Mouse (Mus musculus): ENCODE measurements around the gene Olfr1380. TPM values are rescaled to one million over a fixed set of nuclear protein-coding genes. Genes with fewer than 3 reads are reported as not detected.
"Not testable (repeated sequence)": the region's sequence is repeated elsewhere in the genome, so short reads cannot be mapped to it uniquely, and the experiment has no call there.

The Olfr1380 gene
- polyA plus RNA-seq, 1 experiment from 2014 or later = not detected

DNA sequence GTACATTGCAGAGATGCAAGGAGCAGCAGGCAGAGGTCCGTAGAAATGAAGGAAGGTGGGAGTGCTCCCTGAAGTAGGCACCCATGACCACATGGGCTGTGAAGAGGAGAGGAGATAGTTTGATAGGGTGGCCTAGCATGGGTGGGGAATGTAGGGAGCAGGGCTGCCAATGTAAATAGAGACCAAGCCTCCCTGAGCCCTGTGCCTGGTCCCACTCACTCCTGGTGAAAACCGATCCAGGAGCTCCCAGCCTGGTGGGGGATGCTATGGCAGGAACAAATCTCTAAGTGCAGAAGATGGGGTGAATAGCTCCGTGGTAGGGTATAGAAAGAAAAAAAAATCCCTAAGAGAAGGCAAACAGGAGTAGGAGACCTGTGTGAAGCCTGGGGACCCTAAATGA lies 54.7 kb downstream of the Olfr1380 start:
- peaks cover 14% of the 10 kb centered on the region for H3K27me3 ChIP-seq (ENCODE audit: control insufficient read depth, insufficient read depth, low read length)
- not testable (repeated sequence) for H3K27ac ChIP-seq (replicated peaks; ENCODE audit: low read depth, low read length); DNase-seq (ENCODE audit: low spot score); ATAC-seq (replicated peaks; ENCODE audit: insufficient number of reproducible peaks, low FRiP score, low TSS enrichment, low read depth); H3K4me1 ChIP-seq (ENCODE audit: control insufficient read depth, insufficient read depth, low read length); H3K4me2 ChIP-seq (ENCODE audit: low read depth, low read length); H3K9me3 ChIP-seq (replicated peaks; ENCODE audit: control insufficient read depth, low read length); H3K4me3 ChIP-seq (ENCODE audit: low read depth, low read length); H3K9ac ChIP-seq (replicated peaks; ENCODE audit: low read length); H3K36me3 ChIP-seq (replicated peaks; ENCODE audit: control insufficient read depth, insufficient read depth, low read depth, low read length)
- 13% methylated on average over 3 of the region's 3 CpGs for WGBS

DNA sequence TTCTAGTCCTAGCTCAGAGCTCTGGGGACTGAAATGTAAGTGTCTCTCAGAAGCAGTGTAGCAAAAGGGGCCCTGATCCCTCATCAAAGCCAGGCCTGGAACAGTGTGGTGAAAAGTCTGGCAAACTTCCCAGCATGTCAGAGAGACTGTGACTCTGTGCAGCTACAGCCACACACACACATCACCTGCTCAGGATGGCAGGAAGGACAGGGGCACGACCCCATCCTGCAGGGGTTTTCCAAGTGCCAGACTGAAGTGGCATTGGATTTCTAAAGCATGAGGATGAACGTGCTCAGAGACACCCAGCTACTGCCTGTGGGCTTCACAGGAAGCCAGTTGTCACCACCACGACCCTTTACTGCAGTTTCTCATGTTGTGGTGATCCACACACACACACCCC lies 55.5 kb downstream of the Olfr1380 start:
- 49% methylated on average over 3 of the region's 3 CpGs for WGBS
- Histone ChIP-seq H3K4me2 (ENCODE audit: low read depth, low read length) (no peak overlapping the region), H3K27ac (replicated peaks; ENCODE audit: low read depth, low read length) (no peak overlapping the region), H3K9me3 (replicated peaks; ENCODE audit: control insufficient read depth, low read length) (no peaks in the 10 kb centered on the region), H3K27me3 (ENCODE audit: control insufficient read depth, insufficient read depth, low read length) (peaks cover 14% of the 10 kb centered on the region), H3K4me1 (ENCODE audit: control insufficient read depth, insufficient read depth, low read length) (no peaks in the 10 kb centered on the region; the same call in 1 of the 2 replicates), H3K36me3 (replicated peaks; ENCODE audit: control insufficient read depth, insufficient read depth, low read depth, low read length) (no peaks in the 10 kb centered on the region), H3K4me3 (ENCODE audit: low read depth, low read length) (no peak overlapping the region), H3K9ac (replicated peaks; ENCODE audit: low read length) (no peak overlapping the region)
- ATAC-seq (replicated peaks; ENCODE audit: insufficient number of reproducible peaks, low FRiP score, low TSS enrichment, low read depth) (no peak), DNase-seq (ENCODE audit: low spot score) (no peak)

DNA sequence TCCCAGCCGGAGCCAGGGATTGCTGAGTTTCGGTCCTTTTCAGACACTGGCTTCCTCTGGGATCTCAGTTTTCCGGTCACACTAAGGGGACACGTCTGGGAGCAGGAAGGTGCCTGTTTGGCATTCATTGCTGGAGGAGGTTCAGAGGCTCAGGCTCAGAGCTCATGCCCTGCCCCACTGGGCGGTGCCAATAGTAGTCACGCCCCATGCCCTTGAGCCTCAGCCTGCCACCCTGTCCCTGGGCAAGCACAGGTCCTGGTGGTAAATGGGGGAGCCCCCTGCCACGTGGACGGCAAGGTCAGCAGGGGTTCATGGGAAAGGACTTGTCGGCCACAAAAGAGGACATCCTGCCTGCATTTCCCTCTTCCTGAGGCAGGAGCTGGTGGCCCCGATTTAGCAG lies 56.7 kb downstream of the Olfr1380 start:
- Histone ChIP-seq H3K36me3 (replicated peaks; ENCODE audit: control insufficient read depth, insufficient read depth, low read depth, low read length) (no peaks in the 10 kb centered on the region), H3K9ac (replicated peaks; ENCODE audit: low read length) (no peak overlapping the region), H3K27ac (replicated peaks; ENCODE audit: low read depth, low read length) (no peak overlapping the region), H3K9me3 (replicated peaks; ENCODE audit: control insufficient read depth, low read length) (no peaks in the 10 kb centered on the region), H3K4me2 (ENCODE audit: low read depth, low read length) (no peak overlapping the region), H3K4me3 (ENCODE audit: low read depth, low read length) (no peak overlapping the region), H3K27me3 (ENCODE audit: control insufficient read depth, insufficient read depth, low read length) (peaks cover 13% of the 10 kb centered on the region), H3K4me1 (ENCODE audit: control insufficient read depth, insufficient read depth, low read length) (no peaks in the 10 kb centered on the region; the same call in 1 of the 2 replicates)
- DNase-seq (ENCODE audit: low spot score) = no peak
- no peak for ATAC-seq (replicated peaks; ENCODE audit: insufficient number of reproducible peaks, low FRiP score, low TSS enrichment, low read depth)
- 7% methylated on average over 10 of the region's 10 CpGs for WGBS

Other genes starting within 250 kb of the Olfr1380 start
- not detected in 2 replicates for gene Olfr1391, start 234.1 kb upstream of the Olfr1380 start, polyA plus RNA-seq (2014; fragmentation: Nextera tagmentation; extraction: Ambion mirVana)
- gene Olfr1390, start 221.7 kb upstream of the Olfr1380 start, polyA plus RNA-seq (2014; fragmentation: Nextera tagmentation; extraction: Ambion mirVana) = not detected in 2 replicates
- gene Olfr1389, start 133.8 kb upstream of the Olfr1380 start, polyA plus RNA-seq (2014; fragmentation: Nextera tagmentation; extraction: Ambion mirVana) = not detected in 2 replicates
- 0.22 and 0.38 TPM in 2 replicates for gene Olfr1388, start 120.3 kb upstream of the Olfr1380 start, polyA plus RNA-seq (2014; fragmentation: Nextera tagmentation; extraction: Ambion mirVana)
- not detected in 2 replicates for gene Olfr1387, start 101.5 kb upstream of the Olfr1380 start, polyA plus RNA-seq (2014; fragmentation: Nextera tagmentation; extraction: Ambion mirVana)
- not detected in 2 replicates for gene Olfr1386, start 91.8 kb upstream of the Olfr1380 start, polyA plus RNA-seq (2014; fragmentation: Nextera tagmentation; extraction: Ambion mirVana)
- not detected in 2 replicates for gene Olfr1385, start 67.8 kb upstream of the Olfr1380 start, polyA plus RNA-seq (2014; fragmentation: Nextera tagmentation; extraction: Ambion mirVana)
- not detected in 2 replicates for gene Olfr1384, start 50.2 kb upstream of the Olfr1380 start, polyA plus RNA-seq (2014; fragmentation: Nextera tagmentation; extraction: Ambion mirVana)
- not detected in 2 replicates for gene Olfr1383, start 37.2 kb upstream of the Olfr1380 start, polyA plus RNA-seq (2014; fragmentation: Nextera tagmentation; extraction: Ambion mirVana)
- not detected in 2 replicates for gene Olfr1382, start 28.6 kb upstream of the Olfr1380 start, polyA plus RNA-seq (2014; fragmentation: Nextera tagmentation; extraction: Ambion mirVana)
- gene Olfr1381, start 13.4 kb upstream of the Olfr1380 start, polyA plus RNA-seq (2014; fragmentation: Nextera tagmentation; extraction: Ambion mirVana) = not detected in 2 replicates
- gene Flt4, start 52.4 kb downstream of the Olfr1380 start, polyA plus RNA-seq (2014; fragmentation: Nextera tagmentation; extraction: Ambion mirVana) = 3.6 and 4.2 TPM in 2 replicates
- not detected in 2 replicates for gene Scgb3a1, start 106.7 kb downstream of the Olfr1380 start, polyA plus RNA-seq (2014; fragmentation: Nextera tagmentation; extraction: Ambion mirVana)
- 49.9 and 56.5 TPM in 2 replicates for gene Cnot6, start 155.8 kb downstream of the Olfr1380 start, polyA plus RNA-seq (2014; fragmentation: Nextera tagmentation; extraction: Ambion mirVana)
- gene Gfpt2, start 237.3 kb downstream of the Olfr1380 start, polyA plus RNA-seq (2014; fragmentation: Nextera tagmentation; extraction: Ambion mirVana) = 26.1 and 28.1 TPM in 2 replicates

Data from embryonic facial prominence, embryonic 11.5 days (tissue).